Mouse (Mus musculus) left cerebral cortex, postnatal 10 days (tissue): ENCODE data around the gene Dgat2. TPM values are rescaled to one million over a fixed set of nuclear protein-coding genes. Genes with fewer than 3 reads are reported as not detected.

Source experiments
- DNase-seq, 2 experiments: peaks; one replicate each; pipeline ENCODE4 v3.0.0; 2021 to 2022; ENCODE audit warnings: low spot score in 2 of 2, mixed read lengths in 1 of 2; ENCODE audit errors: extremely low spot score in 1 of 2
- intact Hi-C: fragments of 180-260 bp; cut with DNase I; formaldehyde crosslinking; loops from one replicate; pipeline ENCODE4 v1.15.1; 2025
- total RNA-seq, 2 experiments: library from RNA; stranded (reverse); gene quantifications; 2 replicates each; pipeline ENCODE4 v1.2.3; 2021

Gene Dgat2
- total RNA-seq, 2 experiments from 2014 or later = 91.8 to 94.0 TPM

- intact Hi-C loops = no loop called here
- DNase-seq = no peak
Measured at GRCm38 (mm10) chr7:99149017-99149416, 33.5 kb downstream of the Dgat2 start.

- DNase-seq = no peak
- intact Hi-C loops = no loop called here
Measured at GRCm38 (mm10) chr7:99147494-99147893, 35.0 kb downstream of the Dgat2 start.

DNA sequence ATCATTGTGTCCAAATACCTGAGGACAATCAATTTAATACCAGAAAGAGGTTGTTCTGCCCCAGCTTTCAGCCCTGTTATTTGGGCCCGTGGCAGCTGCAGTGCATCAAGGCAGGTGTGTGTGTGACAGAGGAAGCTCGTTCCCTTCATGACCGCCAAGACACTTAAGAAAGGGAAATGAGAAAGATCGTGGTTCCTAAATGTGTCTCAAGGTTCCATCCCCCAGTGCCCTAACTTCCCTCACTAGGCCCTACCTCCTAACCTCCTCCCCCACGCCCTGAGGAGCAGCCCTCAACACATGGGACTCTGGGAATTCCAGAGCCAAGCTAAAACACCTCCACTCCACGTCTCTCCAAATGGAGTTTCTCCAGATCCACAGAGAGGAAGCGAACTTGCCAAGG, 35.6 kb downstream of the Dgat2 start:
- intact Hi-C loops = no loop called here
- no peak for DNase-seq

DNA sequence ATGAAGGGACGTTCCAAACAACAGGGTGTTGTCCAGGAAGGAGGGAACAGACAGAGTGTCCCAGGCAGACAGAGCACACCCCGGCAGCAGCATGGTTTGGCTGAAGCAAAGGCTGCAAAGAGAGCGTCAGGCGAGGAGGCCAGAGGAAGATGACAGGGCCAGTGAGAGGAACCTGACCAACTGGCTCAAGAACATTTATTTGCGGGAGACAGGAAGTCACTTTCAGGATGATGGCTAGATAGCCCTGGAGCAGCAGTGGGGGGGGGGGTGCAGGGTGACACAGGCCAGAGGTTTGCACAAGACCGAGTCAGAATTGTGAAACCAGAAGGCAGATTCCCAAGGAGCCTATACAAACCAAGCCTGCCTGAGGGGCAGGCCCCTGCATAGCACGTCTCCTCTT, 36.5 kb downstream of the Dgat2 start:
- intact Hi-C loops = no loop called here
- no peak for DNase-seq

- DNase-seq = peak in 1 of 2 experiments; percentile 70
- intact Hi-C loops = loop anchor here (5.0 kb wide), 1 partner anchor 37 kb away; no protein-coding TSS in a partner anchor
Measured at GRCm38 (mm10) chr7:99144616-99145015, 37.9 kb downstream of the Dgat2 start.

DNA sequence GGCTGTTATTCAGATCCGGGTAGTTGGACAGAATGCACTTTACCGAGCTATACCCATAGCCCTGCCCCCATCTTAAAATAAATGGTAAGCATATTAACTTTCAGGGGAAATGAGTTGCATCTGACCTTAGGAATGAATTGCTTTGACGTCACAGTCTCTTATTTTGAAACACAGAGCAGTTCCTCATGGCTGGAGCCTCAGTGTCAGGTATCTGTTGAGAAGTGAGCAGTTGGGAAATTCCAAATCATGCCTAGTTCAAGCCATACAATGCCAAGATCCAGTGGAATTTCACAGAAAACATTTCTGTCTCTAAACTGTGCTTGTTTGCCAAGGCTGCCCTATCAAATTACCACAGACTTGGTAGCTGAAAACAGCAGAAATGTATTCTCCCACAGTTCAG, 39.3 kb downstream of the Dgat2 start:
- no peak for DNase-seq
- intact Hi-C loops = loop anchor here (5.0 kb wide), 1 partner anchor 36 kb away; no protein-coding TSS in a partner anchor

- intact Hi-C loops = loop anchor here (5.0 kb wide), 1 partner anchor 35 kb away; no protein-coding TSS in a partner anchor
- no peak for DNase-seq
Measured at GRCm38 (mm10) chr7:99141919-99142606, 40.5 kb downstream of the Dgat2 start.

- intact Hi-C loops = loop anchor here (5.0 kb wide), 1 partner anchor 34 kb away; no protein-coding TSS in a partner anchor
Measured at GRCm38 (mm10) chr7:99140984-99141918, 41.3 kb downstream of the Dgat2 start, which contains the start of gene Uvrag. TSS of gene Uvrag (minus strand) at chr7:99141141.

DNA sequence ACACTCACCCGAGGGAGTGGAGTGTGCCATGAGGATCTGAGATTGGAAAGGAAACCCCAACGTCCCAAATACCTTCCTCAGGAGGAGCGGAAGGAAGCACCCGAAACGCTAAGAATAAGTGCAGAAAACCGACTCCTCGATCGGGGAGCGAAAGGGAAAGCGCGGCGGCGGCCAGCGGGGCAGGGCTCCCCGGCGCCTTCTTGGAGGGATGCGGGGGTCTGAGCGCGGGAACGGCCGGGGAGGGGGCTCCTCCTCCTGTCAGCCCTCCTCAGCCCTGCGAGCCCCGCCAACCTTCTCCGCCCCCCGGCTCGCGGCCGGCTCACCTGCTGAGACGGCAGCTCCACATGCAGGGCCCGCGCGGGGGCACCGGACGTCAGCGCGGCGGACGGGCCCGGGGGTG, 42.0 kb downstream of the Dgat2 start:
- intact Hi-C loops = loop anchor here (5.0 kb wide), 1 partner anchor 33 kb away; no protein-coding TSS in a partner anchor
- DNase-seq = peak in 1 of 2 experiments; percentile 71

More at GRCm38 (mm10) chr7:99140984-99141918, 41.3 kb downstream of the Dgat2 start, which contains the start of gene Uvrag:
- DNase-seq = peak; percentile 98 to 99

DNA sequence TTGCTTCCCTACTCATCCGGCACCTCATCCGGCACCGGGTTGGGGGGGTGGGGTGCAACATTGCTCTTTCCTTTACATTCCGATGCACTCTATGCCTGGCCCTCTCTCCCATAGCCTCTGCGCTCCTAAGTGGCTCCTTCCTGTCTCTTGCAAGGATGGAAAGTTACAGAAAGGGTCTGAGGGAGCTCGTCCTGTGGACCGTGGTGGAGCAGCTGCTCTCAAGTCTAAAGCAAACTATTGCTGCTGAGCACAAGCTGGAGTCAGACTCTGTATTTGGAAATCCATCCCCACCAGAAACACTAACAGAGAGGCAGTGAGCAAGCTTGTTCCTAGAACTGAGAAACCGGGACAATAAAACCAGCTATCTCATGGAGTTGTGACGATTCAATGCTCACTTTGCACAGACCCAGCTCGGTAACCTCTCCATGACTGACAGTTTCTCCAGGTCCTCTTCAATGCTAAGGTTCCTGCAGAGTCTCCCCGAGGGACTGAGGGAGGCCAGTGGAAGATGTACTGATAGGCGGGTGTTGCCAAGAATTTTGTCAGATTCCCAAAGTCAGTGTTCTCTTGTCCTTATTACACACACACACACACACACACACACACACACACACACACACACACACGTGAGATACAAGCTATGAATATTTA, 42.6 kb downstream of the Dgat2 start:
- no peak for DNase-seq
- intact Hi-C loops = loop anchor here (5.0 kb wide), 1 partner anchor 33 kb away; no protein-coding TSS in a partner anchor

DNA sequence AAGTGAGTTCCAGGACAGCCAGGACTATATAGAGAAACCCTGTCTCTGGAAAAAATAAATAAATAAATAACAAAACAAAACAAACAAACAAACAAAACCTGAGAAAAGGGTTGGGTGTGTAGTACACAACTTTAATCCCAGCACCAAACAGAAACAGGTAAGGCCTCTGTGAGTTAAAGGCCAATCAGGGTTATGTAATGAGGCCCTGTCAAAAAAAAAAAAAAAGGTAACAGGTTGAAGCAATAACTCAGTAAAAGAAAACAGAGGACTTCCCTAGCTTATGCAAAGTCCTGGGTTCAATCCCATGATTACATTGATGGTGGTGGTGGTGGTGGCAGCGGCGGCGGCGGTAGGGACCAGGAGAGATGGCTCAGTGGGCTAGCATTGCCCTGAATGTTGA, 45.0 kb downstream of the Dgat2 start:
- intact Hi-C loops = no loop called here
- DNase-seq = no peak

GRCm38 (mm10) chr7:99136789-99137188, 45.7 kb downstream of the Dgat2 start:
- intact Hi-C loops = no loop called here
- no peak for DNase-seq

GRCm38 (mm10) chr7:99133811-99134402, 48.6 kb downstream of the Dgat2 start:
- no peak for DNase-seq
- intact Hi-C loops = no loop called here

GRCm38 (mm10) chr7:99132597-99132996, 49.9 kb downstream of the Dgat2 start:
- DNase-seq = no peak
- intact Hi-C loops = no loop called here

GRCm38 (mm10) chr7:99131819-99132353, 50.6 kb downstream of the Dgat2 start:
- intact Hi-C loops = no loop called here

DNA sequence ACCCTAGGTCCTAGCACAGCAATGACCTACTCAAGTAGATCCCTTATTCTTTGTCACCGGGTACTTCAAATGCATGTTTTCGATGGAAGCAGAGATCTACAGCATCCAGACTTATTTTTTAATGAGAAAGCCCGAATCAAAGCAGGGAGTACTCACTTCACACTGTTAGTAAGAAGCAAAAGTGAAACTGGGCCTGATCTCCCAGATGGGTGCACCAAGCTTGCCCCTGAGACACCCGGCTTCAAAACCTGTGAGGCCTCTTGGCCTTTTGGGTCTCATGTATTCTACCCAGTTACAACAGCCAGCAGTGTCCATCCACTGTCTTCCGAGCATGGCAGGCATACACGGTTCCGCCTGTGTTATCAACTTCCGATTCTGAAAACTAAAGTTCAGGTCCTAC, 53.6 kb downstream of the Dgat2 start:
- intact Hi-C loops = no loop called here
- no peak for DNase-seq

More at GRCm38 (mm10) chr7:99131819-99132353, 50.6 kb downstream of the Dgat2 start:
- no peak for DNase-seq

DNA sequence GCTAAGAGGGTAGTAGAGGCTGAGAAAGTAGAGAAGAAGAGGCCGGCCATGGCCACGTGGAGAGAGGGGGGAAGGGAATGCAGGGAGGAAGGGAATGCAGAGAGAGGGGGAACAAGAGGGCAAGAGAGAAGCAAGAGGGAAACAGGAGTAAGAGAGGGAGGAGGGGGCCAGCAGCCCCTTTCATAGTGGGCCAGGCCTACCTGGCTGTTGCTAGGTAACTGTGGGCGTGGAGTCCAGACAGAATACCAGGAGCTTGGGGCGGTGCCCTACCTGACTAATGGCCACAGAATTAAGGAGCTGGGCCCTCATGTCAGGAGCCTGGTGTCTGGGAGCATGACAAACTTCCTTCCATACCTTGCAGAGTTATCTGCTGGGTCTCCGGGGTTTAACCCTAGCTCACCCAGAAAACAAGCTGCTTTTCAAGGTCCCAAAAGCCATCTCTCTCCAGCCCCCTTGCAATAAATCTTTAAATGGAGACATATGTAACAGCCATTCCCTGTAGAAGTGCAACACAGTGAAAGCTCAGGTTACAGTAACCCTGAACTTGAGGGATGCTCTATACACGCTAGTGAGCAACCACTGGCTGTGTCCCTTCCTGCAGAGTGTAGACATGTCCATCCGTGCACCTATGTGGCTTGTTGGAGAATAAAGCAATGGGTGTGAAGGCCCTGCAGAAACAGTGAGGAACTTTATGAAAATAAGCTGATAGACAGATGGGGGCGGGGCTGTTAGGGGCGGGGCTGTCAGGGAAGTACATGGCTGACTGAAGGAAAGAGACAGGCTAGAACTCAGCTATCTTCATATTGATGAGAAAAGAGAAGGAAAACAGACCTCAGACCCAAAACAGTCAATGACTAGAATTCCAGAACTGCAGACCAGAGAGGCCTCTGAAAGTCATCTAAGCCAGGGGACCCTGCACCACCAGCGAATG, 54.2 kb downstream of the Dgat2 start:
- intact Hi-C loops = no loop called here
- DNase-seq = no peak
